Mouse (Mus musculus) gastrocnemius, postnatal 4 days (tissue): ENCODE measurements around the gene Adamts16. TPM values are rescaled to one million over a fixed set of nuclear protein-coding genes. Genes with fewer than 3 reads are reported as not detected.

Experiments used
- DNase-seq, 2 experiments: peaks; one replicate each; pipeline ENCODE4 v3.0.0; 2021 to 2022; ENCODE audit warnings: low spot score in 2 of 2, mixed read lengths in 2 of 2
- total RNA-seq, 2 experiments: library from RNA; stranded (reverse); gene quantifications; 2 replicates each; pipeline ENCODE4 v1.2.3; 2021

Gene Adamts16
- total RNA-seq, 2 experiments from 2014 or later = 3.3 TPM

DNA sequence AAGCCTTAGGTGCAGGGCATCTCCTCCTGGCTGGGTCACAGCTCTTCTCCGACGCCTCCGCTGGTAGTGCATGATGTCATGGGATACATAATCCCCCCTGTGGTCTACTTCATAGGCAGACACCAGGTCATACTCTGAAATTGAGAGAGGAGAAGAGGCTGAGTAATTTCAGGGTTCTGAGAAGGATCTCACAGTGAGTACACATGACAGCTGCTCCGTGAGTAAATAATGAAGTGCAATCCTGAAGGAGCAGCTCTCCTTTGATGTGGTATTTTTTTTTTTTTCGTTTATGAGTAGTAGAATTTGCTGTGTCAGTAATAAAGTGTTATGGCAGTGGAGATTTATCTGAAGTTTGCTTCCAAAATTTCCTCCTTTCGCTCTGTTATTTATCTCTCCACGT, 5.4 kb downstream of the Adamts16 start:
- no peak for DNase-seq

DNA sequence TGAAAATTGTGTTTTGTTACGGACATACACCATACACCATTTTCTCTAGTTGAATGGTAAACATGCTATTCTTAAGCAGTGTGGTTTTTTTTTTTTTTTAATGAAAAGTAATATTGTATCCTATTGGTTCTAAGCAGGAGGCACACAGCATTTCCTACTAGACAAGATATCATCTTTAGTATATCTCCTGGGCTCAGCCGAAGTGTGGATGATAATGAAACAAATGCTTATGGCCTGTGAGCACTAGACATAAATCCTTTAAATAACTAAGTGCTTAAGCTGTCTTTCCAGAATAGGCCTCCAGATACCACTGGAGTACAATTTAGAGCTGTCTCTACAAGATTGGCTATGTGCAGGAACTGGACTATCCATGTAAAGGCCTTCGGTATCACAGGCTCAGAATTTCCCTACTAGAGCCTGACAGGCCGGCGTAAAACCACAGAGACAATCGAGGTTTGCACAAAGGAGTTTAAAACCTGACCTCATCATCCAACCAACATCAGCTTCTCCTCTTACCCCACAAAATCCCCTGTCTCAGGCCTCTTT, 8.9 kb downstream of the Adamts16 start:
- no peak for DNase-seq

DNA sequence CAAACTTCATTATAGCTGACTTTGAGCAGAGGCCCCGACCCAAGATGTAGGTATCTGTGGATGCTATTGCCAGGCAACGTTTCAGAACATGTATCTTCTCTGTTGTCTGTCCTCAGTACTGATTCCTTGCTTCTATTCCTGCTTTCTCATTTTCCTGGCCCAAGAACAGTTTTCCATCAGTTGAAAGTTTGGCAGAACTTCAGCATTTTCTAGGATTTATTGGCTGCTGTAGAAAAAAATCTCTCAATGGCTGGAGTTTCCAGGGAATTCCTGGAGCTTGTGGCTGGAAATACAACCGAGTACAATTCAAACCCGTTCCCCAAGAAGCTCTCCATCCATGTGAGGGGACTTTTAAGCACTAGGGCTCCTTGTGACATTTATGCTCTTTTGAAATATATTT, 10.6 kb downstream of the Adamts16 start:
- DNase-seq = no peak

DNA sequence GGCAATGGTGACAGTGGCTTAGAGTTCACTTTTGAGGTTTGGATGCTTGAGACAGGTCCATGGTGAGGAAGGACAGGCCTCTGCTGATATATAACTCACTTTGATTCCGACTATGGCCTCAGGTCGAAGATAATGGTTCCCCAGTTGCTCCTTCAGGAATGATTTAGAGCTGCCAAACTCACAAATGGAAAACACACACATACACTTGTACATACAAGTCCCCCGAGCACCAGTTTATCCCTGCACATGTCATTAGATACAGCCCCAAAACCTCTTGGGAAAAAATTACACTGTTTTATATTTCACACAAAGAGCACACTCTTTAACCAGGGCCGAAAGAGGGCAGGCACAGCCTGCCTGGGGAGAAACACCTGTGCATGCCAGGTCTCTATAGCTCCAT, 14.1 kb downstream of the Adamts16 start:
- DNase-seq = no peak

DNA sequence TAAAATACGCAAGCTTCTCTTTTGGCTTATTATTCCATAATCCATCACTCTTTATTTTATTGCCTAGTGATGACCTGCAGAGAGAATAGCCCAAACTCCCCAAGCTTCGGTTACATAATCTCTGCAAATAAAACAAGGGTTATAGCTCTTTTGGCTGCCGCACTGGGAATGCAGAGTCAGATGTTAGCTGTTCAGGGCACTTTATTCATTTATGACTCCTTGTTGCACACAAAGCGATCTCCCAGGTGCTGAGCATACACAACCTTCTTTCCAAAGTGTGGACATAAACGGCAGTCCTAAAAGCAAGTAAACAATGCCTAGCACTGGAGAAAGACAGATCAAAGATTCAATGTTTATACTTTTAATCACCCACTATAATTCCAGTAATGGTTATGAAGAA, 16.3 kb downstream of the Adamts16 start:
- DNase-seq = no peak

DNA sequence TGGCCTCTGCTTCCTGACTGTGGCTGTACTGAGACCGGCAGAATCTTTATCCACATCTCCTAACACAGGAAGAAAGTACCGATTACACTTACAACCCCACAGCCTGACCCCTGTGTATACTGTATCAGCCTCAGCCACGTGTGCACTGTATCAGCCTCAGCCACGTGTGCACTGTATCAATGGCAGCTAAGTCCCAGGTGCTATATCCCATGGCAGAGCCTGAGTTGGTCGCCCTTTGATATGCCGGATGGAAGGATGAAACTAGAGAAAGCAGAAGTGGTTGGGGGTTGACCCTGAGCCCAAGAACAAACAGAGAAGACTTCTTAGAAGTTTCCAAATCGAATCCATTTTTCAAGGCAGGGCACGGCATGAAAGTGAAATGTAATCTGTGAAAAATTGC, 17.9 kb downstream of the Adamts16 start:
- DNase-seq = no peak

DNA sequence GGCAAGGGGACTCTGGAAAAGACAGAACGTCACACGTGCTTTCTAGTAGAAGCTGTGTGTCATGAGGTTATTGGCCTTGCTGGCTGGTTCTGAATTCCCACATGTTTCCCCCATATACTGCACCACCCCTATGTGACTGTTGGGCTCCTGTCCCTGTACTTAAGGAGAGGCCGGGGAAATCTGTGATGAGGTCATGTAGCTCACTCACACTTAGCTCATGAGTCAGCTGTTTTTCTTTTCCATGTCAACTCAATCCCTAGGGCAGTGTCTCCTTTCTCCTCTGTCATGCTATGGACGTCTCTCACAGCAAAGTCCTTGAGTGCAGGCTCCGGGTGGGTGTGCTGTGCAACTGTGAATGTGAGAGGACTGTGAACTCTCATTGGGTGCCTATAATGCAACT, 22.6 kb downstream of the Adamts16 start:
- no peak for DNase-seq

DNA sequence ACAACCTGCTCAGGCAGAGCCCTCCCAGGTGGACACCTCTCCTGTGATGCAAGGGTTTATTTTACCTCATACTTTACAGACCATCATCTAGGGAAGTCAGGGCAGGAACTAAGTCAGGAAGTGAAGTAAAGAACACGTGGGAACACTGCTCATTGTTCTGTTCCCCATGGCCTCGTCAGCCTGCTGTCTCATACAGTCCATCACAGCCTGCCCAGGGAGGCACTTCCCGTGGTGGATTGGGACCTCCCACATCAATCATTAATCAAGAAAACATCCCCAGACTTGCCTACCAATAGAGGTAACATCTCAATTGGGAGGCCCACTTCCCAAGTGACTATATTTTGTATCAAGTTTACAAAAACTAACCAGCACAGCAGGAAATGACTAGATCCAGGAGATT, 27.2 kb downstream of the Adamts16 start:
- no peak for DNase-seq

DNA sequence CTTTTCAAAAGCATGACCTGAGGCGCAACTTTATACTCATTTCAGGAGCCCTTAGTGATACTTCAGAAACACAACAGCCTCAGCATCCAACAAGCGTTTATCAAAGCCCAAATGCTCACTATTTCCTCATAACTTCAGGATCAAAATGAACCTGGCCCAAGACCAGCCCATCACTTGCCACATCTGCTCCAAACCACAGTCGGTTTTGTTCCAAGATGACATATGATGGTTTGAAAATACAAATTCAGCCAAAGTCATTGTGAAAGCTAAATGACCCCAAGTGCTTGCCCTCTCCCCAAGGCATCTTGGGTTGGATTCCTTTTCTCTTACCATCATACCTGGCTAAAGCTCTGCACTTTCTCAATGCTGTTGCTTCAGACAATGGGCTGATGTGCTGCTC, 36.1 kb downstream of the Adamts16 start:
- DNase-seq = no peak

DNA sequence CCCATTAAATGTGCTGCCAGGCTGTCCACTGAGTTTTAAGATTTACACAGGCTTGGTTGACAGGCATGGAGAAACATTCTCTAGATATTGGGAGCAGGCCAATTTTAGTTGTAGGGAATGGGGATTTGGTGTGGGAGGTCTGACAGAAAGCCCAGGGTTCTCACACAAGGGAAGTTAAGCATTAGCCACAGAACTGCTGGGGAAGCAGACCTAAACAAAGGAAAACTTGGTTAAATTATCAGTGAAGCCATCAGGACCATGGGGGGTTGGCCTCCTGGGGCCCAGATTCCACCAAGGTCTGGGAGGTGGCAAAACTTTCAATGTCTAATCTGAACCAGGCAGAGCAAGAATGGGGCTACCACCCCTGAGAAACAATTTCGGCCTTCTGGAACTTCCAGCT, 38.8 kb downstream of the Adamts16 start:
- no peak for DNase-seq

DNA sequence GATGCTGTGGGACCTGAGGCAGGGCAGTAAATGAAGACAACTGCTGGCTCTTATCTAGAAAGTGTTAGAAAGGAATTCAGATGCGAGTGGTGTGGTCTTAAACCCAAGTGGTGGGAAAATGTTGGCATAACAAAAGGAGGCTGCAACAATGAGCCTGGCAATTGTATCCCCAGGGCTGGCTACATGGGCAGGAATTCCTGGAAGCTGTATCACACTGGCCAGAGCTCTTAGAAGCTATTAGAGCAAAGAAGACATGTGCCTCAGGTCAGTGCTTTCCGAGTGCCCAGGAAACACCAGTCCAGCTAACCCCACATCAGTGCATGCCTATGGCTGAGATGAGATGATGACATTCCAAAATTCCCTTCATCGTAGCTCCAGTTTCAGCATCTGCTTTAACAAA, 42.3 kb downstream of the Adamts16 start:
- DNase-seq = no peak

DNA sequence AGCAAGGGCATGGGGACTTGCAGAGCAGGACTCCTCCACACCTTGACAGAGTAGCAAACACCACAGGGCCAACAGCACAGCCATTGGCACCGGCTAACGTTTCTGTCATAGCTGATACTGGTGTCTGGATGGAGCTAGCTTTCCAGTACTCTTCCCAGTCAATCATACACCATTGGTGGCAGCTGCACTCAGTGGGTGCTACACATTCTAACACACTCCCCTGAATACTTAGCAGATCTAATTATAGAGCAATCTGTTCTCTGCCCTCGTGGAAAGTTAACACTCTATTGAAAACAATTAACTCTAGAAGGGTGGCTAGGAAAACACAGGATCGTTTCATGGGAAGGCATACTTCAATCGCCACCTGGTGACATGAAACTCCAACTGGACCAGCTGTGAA, 43.2 kb downstream of the Adamts16 start:
- no peak for DNase-seq

DNA sequence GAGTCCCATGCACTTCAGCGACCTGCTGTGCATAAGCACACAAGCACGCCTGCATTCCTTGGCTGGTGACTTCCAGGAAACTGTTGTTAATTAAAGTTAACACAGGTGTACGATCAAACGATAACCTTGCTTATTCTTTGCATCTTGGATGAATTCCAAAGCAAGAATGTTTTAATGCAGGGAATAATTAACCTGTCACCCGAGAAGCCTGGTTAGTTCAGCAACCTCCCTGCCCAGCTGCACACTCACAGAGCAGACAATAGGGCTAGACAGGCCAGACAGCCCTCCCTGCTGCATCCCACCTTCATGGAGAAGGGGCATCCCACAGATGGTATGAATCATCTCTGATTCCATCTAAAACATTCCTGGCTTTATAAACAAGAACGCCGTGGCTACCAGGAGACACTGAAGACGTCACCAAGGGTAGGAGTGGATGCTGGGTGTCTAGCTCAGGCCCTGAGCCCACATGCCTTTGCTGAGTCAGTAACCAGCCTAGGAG, 47.5 kb downstream of the Adamts16 start:
- DNase-seq = no peak

DNA sequence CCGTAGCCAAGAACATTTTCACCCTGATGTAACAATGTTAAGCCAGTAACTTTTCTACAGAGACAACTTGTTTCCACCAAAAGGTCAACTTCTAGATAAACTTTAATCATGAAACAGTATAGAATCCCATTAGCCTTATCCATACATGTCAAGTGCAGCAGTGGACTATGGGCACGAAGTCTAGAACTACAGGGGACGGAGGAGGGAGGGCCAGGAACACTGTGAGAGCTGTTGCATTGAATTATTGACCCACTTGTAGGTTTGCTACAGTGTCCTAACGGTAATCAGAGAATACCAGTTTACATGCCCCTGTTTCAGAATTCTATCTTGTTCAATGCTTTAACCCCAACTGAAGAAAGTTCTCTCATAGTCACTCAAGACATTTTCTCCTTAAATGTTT, 48.0 kb downstream of the Adamts16 start:
- DNase-seq = no peak

DNA sequence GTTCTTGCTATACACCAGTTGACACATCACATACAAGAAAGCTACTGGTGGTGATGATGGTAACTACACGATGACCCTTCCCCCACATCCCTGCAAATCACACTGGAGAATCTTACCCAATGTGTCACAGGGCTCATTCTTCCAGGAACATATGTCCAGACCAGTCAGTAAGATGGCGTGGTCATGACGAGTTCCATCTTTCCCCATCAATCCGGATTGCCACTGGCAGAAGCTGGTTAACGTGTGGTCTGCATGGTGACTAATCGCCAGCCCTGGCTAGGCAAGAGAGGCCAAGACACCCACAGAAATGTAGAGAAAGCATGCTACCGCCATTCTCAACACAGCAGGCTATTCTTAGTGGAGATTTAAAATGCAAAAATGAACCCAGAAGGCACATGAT, 48.7 kb downstream of the Adamts16 start:
- DNase-seq = no peak

DNA sequence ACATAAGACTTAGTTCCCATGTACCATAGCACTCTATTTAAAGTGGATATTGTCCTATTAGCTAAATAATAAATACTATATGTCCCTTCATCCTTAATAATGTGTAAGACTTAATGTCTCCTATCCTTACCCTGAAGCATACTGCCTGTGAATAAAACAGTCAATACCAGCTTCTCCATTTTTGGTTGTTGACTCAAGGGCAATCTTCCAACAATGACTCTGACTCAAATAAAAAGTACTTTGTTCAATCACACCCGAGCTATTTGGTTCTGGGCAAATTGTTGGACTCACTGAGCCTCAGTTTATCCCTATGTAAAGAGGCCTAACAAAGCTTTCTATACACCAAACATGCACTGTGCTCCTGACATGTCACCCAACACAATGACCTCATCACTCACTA, 51.8 kb downstream of the Adamts16 start:
- no peak for DNase-seq

DNA sequence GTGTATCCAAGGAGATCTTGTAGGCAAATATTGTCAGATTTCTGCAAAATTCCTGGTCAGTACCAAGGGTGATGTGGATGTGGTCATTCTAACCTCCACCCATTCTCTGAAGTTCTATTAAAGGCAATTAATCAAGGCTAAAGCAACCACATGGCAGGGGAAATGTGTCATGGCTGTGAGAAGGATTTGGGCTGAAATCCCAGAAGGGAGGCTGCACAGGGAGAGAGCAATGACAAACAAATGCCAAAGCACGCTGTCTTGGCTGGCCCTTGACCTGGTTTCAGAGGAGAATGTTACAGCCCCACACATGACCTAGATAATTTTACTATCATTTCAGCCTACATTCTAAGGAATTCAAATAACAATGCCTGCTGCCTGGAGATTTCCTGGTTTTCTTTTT, 52.6 kb downstream of the Adamts16 start:
- DNase-seq = no peak

DNA sequence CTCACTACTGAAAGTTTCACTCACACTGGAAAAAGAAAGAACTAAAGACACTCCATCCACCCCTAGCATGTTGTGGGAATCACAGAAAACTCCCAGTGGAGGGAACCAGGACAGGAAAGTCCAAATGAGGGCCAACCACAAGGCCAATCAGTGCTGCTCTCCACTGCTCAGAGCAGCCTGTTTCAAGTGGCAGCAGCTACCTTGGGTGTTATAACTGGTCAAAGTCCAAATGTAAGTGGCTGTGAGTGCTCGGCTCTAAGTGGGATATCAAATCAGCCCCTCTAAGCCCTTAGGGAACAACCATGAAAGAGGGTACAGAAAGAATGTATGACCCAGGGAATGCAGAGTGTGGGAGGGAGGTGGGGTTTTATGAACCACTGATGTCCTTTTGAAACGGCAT, 56.5 kb downstream of the Adamts16 start:
- no peak for DNase-seq

DNA sequence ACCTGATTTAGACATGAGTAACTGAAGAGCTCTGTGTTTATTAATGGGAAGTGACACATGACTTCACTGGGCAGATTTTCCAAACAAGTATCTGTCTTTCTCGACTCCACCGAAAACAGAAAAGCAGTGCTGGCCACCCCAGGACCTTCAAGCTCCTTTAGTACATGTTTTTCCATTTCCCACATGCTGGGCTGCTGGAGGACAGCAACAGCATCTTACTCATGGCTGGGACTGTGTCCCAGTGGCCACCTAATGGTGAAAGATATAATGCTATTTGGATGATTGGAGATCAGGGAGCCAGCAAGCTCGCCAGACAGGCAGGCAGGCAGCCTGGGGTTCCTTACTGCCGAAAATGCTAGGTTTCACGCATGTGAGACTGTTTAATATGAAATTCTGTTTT, 57.5 kb downstream of the Adamts16 start:
- DNase-seq = no peak

DNA sequence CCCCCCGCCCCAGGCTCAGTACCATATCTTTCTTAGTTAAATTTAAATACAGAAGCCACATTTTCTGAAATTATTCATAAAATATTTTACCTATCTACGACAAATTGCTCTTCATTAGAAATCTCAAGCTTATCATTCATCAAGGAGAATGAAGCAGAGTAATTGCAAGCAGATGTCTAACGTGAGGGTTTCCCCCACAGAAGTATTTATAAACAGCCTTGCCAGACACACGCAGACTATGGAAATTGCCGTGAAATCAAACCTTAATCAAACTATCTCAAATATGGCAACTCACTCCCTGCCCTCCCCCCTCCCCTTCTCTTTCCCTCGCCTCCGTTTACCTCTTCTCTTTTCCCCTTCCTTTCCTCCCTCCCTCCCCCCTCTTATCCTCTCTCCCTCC, 61.8 kb downstream of the Adamts16 start:
- DNase-seq = no peak

DNA sequence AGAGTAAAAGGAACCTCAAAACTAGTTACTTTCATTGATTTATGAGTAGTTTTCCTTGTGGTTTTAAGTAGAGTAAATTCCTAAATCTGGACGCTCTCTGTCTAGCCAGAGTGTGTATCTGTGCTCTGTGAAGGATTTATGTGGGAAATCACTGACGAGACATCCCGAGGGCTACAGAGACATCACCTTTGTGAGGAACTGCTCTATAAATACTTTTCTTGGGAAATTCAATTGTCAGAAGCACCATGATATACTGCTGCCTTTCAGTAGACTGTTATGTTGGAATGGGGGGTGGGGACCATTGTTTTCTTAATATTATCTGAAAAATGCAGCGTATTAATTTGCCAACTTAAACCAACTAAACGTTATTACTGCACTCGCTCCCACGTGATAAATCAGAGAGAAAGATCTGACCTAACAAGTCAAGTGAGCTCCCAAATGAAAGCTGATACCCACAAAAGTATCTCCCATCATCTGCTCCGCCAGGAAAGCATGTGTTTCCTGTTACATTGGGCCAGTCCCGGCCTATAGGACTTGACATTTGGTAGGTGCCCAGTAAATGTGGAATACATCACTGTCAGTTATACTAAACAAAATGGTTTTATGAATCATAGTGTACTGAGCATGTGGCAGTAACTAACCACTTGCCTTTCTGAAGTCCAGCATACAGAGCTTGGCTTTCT, 62.6 kb downstream of the Adamts16 start:
- DNase-seq = no peak

DNA sequence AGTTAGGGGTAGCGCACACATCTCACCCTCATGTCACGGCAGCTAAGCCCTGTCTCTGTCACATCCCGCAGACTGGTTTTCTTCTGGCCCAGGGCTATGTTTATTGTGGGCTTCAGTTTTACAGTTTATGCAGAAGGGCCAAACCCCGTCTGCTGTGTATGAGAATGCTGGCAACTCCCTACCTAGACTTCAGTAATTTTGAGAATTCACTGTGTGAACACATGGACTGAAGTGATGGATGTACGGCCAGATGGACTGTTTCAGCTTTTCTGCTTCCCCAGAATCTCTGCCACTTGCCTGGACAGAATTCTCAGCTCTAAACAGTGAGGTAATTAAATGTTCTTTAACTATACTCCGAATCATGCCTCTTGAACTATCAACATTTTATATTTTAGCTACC, 70.5 kb downstream of the Adamts16 start:
- DNase-seq = no peak

DNA sequence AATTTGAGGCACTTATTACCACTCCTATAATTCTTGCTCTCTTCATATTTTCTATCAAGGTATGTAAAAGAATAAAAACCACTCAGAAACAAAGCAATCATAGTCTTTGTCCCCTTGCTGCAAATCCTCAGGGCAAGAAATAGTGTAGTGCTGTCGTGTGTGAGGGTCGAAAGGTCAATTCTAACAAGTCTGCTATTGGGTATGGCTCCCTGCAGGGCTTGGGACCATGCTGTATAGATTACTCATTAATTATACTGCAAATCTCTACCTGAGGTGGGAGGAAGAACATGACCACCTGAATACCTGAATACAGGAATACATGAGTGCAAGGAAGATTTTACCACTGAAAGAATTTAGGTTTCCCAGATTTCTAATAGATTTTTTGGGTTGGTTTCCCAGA, 72.5 kb downstream of the Adamts16 start:
- no peak for DNase-seq
